Mouse (Mus musculus) thymus, adult 2 months (tissue): ENCODE data around the gene Gm21915.

Source experiments
- CTCF ChIP-seq: fragments of 200-500 bp; IDR thresholded peaks from 2 replicates; pipeline ENCODE4 v1.5.1; 2012; ENCODE audit warnings: mild to moderate bottlenecking, control low read depth, low read length, moderate library complexity, borderline replicate concordance; ENCODE audit not compliant: control insufficient read depth, poor library complexity, insufficient read depth; ENCODE audit errors: extremely low read depth
- POLR2A ChIP-seq: fragments of 200-500 bp; IDR thresholded peaks from 2 replicates; pipeline ENCODE4 v1.6.1; 2012; ENCODE audit warnings: mild to moderate bottlenecking, low read length, control low read depth, moderate library complexity; ENCODE audit not compliant: control insufficient read depth, poor library complexity, insufficient read depth; ENCODE audit errors: extremely low read depth

DNA sequence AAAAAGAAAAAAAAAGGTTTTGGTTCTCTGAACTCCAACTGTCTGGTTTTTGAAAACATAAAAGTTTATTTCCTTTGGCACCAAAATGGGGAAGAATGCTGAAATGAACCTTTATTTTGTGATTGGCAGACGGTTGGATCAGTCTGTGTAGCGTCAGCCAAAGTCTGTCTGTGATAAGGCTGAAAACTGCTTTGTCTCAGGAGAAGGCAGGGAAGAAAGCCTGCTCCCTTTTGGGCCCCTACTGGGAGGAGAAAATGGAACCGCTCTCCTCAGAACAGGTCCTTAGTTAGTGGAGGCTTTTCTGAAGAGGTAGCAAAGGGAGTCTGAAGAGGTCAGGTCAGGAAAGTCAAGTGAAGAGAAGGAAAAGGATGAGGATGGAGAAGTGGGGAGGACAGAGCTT lies 22.6 kb downstream of the Gm21915 start:
- TF ChIP-seq CTCF (no peak), POLR2A (no peak)
